Mouse (Mus musculus) splenic B cell, adult 2 months (primary cell): Measurements from ENCODE around the gene Als2cr12.

Experiments
- DNase-seq: peaks from one replicate; pipeline ENCODE4 v3.0.0-alpha.2; 2011; ENCODE audit warnings: low read depth, low spot score
- H3K27me3 ChIP-seq: 2 replicates; pipeline ENCODE4 v1.6.1; 2012; ENCODE audit warnings: mild to moderate bottlenecking, low read length, moderate library complexity, mixed read lengths; ENCODE audit not compliant: control insufficient read depth, poor library complexity, insufficient read depth, severe bottlenecking
- H3K36me3 ChIP-seq: 2 replicates; pipeline ENCODE4 v1.6.1; 2012; ENCODE audit warnings: mild to moderate bottlenecking, low read length, moderate library complexity, mixed read lengths; ENCODE audit not compliant: control insufficient read depth, poor library complexity, insufficient read depth, severe bottlenecking

Gene Als2cr12

DNA sequence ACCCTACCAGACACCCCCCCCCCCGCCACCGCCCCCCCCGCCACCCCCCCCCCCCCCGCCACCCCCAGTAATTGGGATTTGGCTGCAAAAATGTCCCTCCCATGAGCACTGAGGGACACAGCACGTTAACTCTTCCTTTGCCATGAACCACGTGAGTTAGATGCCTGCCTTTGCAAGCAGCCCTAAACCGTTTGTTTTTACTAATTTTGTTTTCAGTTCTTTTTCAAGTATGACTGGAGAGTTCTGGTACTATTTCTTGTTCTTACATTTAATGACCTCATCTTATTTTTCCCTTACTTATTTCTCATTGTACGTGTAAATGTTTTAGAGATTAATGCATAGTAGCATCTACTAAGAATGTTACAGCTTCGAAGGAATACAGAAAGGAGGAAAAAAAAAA, 28.7 kb upstream of the Als2cr12 start:
- Histone ChIP-seq H3K36me3 (peaks cover 8% of the 10 kb centered on the region; the same call in 1 of the 2 replicates), H3K27me3 (no peaks in the 10 kb centered on the region)
- no peak for DNase-seq

DNA sequence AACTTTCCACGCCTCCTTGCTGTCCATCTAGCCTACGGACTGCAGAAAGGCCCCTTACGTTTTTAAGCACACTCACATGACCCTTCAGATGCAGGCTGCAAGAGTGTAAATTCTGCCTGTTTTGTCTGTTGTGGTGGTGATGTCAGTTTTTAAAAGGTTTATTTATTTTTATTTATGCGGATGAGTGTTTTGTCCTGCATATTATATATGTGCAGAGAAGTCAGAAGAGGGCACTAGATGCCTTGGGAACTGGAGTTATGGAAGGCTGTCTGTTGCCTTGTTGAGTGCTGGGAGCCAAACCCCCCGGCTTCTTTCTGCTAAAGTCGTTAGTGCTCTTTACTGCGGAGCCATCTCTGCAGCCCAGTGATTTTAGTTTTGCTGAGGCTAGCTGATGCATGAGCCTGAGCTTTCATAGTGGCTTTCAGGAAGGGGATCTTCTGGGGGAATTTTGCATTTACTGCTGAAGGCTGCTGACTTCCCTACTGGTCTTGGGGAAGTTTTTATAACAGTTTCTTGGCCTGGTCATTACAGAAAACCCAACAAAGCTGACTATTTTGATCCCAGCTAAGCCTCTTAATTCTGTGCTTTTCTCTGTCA, 28.1 kb upstream of the Als2cr12 start:
- peaks cover 8% of the 10 kb centered on the region; the same call in 1 of the 2 replicates for H3K36me3 ChIP-seq
- no peak for DNase-seq
- H3K27me3 ChIP-seq, result no peaks in the 10 kb centered on the region

DNA sequence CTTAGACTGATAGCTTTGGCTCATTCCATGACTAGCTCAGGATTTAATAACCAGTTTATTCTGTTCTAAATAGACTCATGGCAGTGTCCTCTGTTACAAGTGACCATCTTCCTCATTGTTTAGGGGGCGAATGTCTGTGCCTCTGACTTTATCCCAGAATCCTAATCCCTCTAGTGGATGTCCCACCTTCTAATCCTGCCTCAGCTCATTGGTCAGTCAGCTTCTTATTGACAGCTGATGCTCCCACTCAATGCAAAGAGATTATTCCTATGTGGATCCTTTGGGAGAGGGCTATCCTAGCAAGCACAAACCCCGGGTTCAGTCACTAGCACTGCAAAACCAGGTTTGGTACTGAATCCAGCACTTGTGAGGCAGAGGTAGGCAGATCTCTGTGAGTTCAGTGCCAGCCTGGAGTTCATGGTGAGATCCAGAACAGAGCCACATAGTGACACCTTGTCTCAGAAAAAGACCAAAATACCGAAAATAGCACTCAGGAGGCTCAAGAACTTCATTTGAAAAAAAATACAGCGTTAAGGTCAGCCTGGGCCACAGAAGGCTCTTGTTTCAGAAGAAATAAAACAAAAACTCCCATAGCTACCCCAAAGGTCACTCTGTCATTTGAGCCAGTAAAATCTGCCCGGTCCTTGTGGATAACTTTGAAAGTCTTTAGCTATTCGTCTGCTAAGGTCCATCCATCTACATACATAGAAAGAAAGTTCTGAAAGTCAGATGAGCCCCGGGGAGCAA, 27.4 kb upstream of the Als2cr12 start:
- peaks cover 8% of the 10 kb centered on the region; the same call in 1 of the 2 replicates for H3K36me3 ChIP-seq
- no peak for DNase-seq
- no peaks in the 10 kb centered on the region for H3K27me3 ChIP-seq

GRCm38 (mm10) chr1:58722115-58722938, 26.5 kb upstream of the Als2cr12 start:
- no peaks in the 10 kb centered on the region for H3K27me3 ChIP-seq
- H3K36me3 ChIP-seq, result peaks cover 5% of the 10 kb centered on the region; the same call in 1 of the 2 replicates
- DNase-seq, result peak; percentile 45

DNA sequence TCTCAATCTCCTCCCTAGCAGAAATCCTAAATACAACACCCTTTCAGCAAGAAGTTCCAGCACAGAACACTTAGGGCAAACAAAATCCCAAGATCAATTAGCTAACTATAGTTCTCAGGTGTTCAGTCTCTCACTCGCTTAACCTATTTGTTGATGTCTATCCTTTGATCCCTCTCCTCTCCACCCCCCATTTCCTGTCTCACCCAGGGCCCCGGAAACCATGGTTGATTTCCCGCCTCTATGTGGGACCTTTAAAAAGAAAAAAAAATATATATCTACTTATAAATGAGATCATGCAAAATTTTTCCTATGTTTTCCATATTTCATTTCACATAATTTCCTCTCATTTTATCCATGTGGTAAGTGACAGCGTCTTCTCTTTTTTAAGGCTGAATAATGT, 25.2 kb upstream of the Als2cr12 start:
- DNase-seq, result no peak
- H3K27me3 ChIP-seq, result no peaks in the 10 kb centered on the region
- peaks cover 2% of the 10 kb centered on the region; the same call in 1 of the 2 replicates for H3K36me3 ChIP-seq

DNA sequence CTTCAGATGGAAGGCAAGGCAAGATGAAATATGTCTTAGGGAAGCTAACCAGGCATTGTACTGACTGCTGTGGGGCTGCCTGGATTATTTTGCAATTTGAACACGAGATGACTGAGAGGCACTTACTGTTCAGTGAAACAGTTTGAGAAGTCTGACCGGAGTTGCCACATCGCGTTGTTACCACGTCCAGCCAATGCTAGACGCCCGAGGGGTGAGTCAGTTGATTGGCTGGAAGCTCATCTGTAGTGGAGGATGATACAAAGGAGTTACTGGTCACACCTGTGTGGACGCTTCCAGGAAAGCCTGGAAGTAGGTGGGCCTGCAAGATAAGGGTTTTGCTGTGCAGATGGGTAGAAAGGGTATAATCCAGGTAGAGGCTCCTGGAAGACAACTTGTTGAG, 24.3 kb upstream of the Als2cr12 start:
- H3K27me3 ChIP-seq, result no peaks in the 10 kb centered on the region
- no peak for DNase-seq
- peaks cover under 1% of the 10 kb centered on the region; the same call in 1 of the 2 replicates for H3K36me3 ChIP-seq

GRCm38 (mm10) chr1:58719356-58719945, 23.7 kb upstream of the Als2cr12 start:
- no peaks in the 10 kb centered on the region for H3K27me3 ChIP-seq
- H3K36me3 ChIP-seq, result peaks cover 2% of the 10 kb centered on the region; the same call in 1 of the 2 replicates
- DNase-seq, result no peak

GRCm38 (mm10) chr1:58717589-58718270, 21.9 kb upstream of the Als2cr12 start:
- H3K36me3 ChIP-seq, result peaks cover 2% of the 10 kb centered on the region; the same call in 1 of the 2 replicates
- no peak for DNase-seq
- no peaks in the 10 kb centered on the region for H3K27me3 ChIP-seq

DNA sequence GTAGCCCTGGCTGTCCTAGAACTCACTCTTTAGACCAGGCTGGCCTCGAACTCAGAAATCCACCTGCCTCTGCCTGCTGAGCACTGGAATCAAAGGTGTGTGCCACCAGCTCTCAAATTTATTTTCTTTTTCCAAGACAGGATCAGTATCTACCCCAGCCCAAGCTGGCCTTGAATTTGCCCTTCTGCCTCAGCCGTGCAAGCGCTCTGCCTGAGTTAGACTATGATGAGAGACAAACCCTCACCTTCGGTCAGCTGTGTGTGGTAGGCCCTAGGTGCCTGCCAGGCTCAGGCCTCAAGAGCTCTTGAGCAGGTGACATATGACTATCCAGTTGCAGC, 21.1 kb upstream of the Als2cr12 start:
- no peak for DNase-seq
- H3K36me3 ChIP-seq, result peaks cover 2% of the 10 kb centered on the region; the same call in 1 of the 2 replicates
- H3K27me3 ChIP-seq, result no peaks in the 10 kb centered on the region

GRCm38 (mm10) chr1:58716162-58716882, 20.5 kb upstream of the Als2cr12 start:
- Histone ChIP-seq H3K36me3 (peaks cover 2% of the 10 kb centered on the region; the same call in 1 of the 2 replicates), H3K27me3 (no peaks in the 10 kb centered on the region)
- no peak for DNase-seq

GRCm38 (mm10) chr1:58715536-58715935, 19.7 kb upstream of the Als2cr12 start:
- no peaks in the 10 kb centered on the region for H3K27me3 ChIP-seq
- no peak for DNase-seq
- peaks cover 2% of the 10 kb centered on the region; the same call in 1 of the 2 replicates for H3K36me3 ChIP-seq

- no peak for DNase-seq
These were observed 18.6 kb upstream of the Als2cr12 start for GRCm38 (mm10) chr1:58714361-58714760.

GRCm38 (mm10) chr1:58713893-58714231, 18.1 kb upstream of the Als2cr12 start:
- no peak for DNase-seq
- Histone ChIP-seq H3K36me3 (peaks cover 2% of the 10 kb centered on the region; the same call in 1 of the 2 replicates), H3K27me3 (no peaks in the 10 kb centered on the region)

More at GRCm38 (mm10) chr1:58714361-58714760, 18.6 kb upstream of the Als2cr12 start:
- Histone ChIP-seq H3K27me3 (no peaks in the 10 kb centered on the region), H3K36me3 (peaks cover 2% of the 10 kb centered on the region; the same call in 1 of the 2 replicates)
